Mouse (Mus musculus) adrenal gland, adult 2 months (tissue): ENCODE data around the gene Pcbp1. TPM values are rescaled to one million over a fixed set of nuclear protein-coding genes. Genes with fewer than 3 reads are reported as not detected.

Source experiments
- DNase-seq: peaks from one replicate; pipeline ENCODE4 v3.0.0; 2021
- polyA plus RNA-seq: library from polyadenylated mRNA; depleted of rRNA; stranded (reverse); fragments of >200 nt; gene quantifications from 2 replicates; pipeline ENCODE4 v1.2.3, GENCODE M21; 2012
- total RNA-seq, 2 experiments: library from RNA; stranded (reverse); gene quantifications; 2 replicates each; pipeline ENCODE4 v1.2.3; 2021

Pcbp1 gene
- total and polyA plus RNA-seq, 3 experiments, result 320 to 483 (median 331) TPM

DNA sequence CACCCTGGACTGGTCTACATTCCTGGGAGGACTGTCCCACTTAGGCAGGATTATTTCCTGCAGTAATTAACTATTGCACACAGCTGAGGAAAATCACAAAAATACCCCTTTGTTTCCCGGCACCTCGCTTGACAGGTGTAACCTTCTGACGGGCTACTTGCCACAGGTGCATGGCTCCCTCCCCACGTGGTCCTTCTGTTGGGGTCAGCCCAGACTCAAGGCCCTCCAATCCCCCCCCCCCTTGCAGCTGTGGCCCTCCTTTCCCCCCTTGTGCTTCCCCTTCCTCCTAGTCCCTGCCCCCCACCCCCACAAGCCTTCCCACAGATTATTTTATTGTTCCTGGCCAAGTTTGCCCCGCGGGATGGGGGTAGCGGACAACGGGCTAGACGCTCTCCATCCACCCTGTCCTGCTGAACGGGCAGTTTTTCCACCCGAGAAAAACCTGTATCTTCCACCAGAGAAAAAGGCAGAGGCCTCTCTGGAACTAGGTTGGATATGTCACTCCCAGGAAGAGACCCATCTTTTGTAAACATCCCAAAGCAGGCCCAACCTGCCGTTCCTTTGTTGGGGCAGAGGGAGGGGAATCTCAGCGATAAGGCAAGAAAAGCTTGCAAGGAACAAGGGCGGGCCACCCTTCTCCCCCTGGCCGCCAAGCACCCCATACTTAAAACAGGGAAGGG, 2.2 kb downstream of the Pcbp1 start:
- DNase-seq, result peak; percentile 37

DNA sequence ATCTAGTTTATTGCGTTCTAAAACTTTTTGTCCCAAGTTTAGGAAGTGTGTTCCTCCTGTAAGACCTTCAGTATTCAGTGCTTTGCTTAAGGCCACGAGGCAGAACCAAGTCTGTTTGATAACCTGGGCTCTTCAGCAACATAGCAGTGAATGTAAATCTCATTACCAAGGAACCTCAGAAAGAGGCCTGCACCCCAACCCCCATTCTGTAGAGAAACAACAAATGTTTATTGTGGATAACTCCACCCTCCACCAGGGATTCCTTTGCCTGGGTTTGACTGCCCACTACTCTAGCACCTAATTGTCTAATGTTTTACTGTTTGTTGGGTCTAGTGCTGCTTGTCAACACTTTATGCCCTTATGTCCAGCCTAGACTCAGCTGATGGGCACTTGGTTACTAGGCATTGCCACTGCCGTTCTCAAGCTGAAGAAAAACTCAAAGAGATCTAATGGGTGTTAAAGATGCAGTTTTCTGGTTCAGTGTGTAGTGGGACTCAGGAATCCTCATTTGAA, 2.8 kb downstream of the Pcbp1 start:
- DNase-seq, result no peak

DNA sequence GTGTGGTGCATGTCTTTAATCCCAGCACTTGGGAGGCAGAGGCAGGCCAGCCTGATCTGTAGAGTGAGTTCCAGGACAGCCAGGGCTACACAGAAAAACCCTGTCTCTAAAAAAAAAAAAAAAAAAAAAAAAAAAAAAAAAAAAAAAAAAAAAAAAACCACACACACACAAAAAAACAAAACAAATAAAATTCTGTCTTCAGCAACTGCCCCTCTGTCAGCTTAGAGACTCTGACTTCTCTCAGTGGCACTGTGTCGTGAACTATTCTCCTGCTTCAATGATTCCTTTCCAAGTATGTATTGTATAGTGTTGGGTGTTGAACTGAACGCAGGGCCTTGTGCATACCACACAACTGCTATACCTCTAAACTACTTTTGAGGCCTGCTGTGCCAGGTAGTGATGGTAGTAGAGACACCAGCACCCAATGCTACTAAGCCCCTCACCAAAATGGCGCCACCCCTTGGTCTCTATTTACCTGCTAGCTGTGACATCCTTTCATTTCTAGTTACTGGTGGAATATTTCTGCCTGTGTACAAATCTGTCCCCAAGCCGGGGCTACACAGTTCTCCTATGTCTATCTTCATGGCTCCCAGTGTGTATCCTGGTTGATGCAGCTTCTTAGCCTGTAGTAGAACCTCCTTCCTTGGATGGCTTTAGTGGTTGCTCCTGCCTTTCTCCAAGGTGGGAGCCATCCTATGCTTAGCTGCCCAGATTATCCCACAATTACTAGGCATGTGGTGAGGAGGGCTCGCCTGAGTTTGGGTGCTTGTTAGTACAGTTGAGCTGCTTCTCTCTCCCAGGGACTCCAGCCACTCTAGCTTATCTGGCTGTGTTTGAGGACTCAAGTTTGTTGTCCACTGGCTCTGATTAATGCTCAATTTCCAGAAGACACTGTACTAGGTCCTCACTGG, 3.9 kb downstream of the Pcbp1 start:
- no peak for DNase-seq

DNA sequence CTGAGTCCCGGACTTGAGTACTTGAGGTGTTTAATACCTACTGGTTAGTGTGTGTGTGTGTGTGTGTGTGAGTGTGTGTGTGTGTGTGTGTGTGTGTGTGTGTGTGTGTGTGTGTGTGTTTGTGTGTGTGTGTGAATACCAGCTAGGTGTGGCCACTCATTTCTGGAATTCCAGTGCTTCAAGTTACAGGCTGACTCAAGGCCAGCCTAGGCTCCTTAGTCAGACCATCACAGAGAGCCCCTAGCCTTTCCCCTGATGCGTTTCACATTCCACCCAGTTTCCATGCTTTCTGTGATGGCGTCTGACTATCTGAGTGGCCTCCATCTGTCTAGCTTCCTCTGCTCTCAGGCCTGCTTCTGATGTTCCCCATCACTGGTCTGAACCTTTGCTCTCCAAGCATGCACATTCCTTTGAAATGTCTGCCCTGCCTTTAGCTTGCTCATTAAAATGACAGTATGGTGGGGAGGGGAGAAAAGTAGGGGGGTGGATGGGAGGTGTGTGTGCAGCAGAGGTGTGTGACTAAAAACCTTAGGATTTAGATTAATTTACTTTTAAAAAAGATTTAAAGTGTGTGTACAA, 6.3 kb downstream of the Pcbp1 start:
- no peak for DNase-seq

DNA sequence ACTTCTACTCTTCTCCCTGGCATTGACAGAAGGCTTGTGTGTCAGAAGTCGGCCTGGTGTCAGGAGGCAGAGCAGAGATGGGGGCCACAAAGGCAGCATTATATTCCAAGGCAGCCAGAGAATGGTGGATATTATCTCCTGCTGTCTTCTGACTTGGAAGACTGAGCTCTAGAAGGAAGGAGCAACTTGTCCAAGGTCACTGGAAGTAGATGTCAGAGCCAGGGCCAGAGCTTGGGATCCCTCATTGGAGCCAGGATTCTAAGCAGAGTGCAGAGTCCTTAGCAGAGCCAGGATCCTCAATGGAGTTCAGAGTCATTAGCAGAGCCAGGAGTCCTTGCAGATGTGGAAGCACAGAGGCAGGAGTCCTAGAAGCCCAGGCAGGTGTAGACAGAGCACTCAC, 10.1 kb downstream of the Pcbp1 start:
- DNase-seq, result peak; percentile 62

DNA sequence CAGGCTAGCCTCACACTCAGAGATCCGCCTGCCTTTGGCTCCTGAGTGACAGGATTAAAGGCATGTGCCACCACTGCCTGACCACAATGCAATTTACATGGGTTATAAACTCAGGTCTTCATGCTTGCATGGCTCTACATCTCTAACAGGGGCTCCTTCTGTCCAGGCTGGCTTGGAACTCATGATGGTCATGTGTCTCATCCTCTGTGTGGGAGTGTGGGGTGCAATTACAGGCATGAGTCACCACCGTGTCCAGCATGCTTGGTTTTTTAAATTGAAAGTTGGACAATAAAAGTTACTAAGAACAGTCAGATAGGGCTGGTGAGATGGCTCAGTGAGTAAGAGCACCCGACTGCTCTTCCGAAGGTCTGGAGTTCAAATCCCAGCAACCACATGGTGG, 12.8 kb downstream of the Pcbp1 start:
- DNase-seq, result no peak

DNA sequence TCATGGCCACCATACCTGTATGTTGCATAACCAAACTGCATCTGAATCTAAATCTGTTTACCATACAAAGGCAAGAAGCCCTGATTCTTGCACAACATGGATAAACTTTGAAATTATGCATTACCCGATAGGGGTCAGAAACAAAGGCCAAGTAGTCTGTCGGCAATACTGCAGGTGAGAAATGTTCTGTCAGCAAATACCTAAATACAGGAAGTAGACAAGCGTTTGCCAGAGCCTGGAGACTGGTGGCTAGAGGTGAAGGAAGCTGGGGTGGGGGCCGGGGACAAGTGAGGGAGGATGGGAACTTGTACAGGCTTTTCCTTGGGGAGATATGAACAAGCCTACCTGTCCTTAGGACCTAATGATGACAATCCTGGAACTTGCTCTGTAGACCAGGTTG, 15.1 kb downstream of the Pcbp1 start:
- DNase-seq, result no peak

DNA sequence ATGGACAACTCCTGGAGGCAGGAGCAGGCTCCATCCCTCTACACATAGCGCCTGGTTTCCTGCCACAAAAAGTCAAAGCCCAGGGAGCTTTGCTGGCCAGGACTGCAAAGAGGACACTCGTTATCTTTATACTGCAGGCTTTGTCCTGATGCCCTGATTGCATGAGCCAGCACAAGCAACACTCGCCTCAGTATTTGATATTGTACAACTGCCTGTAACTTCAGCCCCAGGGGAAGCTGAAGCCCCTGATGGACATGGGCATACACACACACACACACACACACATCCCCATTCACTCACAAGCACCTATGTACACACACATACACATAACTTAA, 16.3 kb downstream of the Pcbp1 start:
- DNase-seq, result no peak

DNA sequence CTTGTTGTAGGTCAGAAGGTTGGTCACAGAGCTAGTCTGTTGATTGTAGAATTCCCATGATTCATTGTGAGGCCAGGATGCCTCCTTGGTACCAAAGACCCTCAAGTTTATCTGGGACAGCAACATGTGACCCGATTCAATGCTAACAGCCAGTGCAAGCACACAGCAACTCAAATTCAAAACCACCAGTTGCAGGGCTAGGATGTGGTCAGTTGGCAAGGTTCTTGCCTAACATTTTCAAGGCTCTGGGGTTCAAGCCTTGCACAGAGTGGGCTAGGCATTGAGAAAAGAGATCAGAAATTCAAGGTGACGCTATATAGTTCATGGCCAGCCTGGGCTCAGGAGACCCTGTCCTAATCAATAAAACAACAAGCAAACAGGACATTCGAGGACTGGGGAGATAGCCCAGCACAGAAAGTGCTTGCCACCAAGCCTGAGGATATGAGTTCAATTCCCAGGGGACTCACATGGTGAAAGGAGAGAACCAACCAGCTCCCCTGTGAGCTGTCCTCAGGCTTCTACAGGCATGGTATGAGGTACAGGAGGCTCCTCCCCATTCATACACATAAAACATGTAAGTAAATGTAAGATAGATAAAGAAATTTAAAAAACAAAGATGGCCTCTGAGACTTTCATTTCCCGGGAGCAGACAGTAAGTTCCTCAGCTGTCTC, 16.8 kb downstream of the Pcbp1 start:
- DNase-seq, result no peak

DNA sequence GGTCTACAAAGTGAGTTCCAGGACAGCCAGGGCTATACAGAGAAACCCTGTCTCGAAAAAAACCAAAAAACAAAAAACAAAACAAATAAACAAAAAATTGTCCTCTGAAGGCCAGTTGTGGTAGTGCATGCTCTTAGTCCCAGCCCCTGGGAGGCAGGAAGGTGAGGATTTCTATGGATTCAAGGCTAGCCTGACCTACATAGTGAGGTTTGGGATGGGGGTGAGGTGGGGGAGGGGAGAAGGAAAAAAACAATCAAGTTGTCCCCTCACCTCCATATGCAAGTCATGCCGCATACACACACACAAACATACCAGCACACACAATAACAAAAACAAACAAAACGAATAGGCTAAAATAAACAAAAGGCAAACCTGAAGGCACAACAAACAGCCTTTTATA, 17.4 kb downstream of the Pcbp1 start:
- no peak for DNase-seq

DNA sequence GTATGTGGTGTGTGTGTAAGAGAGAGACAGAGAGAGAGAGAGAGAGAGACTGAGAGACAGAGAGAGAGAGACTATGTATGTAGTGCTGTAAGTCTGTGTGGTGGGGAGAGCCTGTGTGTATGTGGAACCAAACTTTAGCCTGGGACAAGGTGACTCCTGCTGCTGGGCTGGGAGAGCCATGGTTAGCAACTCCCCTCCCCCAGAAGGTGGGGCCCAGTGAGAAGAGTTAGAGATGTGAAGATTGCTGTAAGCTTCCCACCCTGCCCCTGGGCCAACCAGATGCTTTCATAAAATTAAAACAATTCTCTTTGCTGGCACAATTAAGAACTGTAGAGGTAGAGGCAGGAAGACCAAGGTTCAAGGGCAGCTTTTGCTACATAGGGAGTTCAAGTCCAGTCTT, 19.0 kb downstream of the Pcbp1 start:
- no peak for DNase-seq

DNA sequence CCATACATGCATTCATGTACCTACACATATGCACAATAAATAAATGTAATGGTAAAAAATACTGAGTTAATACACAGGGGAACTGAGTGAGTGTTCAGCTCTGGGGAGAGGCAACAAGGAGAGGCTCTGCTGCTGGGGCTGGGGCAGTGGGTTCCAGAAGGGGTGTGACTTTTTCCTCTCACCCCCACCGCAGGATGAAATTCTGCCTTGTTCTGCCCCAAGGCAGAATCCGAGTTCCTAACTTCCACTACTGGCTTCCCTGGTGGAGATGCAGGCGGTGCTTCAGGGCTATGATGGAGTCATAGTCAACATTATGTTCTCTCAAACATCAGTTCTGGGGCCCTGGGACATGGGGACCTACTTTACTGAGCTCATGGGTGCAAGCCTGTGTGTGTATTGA, 19.8 kb downstream of the Pcbp1 start:
- no peak for DNase-seq

DNA sequence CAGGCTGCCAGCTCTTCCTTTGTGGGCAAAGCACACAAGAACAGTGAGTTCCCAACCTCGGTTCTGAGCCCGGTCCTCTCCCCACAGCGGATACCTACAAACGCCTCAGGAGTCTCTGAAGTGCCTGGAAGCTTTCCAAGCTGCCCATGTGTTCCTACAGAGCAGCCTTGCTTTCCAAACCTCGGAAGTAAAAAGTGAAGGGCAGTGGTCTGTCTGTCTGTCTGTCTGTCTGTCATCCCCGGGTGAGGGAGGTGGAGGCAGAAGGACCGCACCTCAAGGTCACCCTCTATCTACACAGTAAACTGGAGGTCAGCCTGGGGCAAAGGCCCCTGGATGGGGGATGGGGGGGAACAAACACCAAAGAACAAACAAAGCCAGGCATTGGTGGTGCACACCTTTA, 20.4 kb downstream of the Pcbp1 start:
- no peak for DNase-seq

DNA sequence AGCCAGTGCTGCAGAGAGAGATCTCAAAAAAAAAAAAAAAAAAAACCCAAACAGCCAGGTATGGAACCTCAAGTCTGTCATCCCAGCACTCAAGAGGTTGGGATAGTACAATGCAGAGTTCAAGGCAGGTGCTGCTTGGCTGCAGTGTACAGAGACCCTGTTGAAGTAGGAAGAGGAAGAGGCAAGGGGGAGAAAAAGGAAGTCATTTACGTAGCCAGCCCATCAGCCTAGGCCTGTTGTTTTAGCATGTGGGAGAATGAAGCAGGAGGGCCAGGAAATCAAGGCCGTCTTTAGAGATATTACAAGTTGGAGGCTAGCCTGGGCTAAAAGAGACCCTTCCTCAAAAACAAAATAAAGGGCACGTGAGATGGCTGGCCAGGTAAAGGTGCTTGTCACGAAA, 22.6 kb downstream of the Pcbp1 start:
- no peak for DNase-seq

DNA sequence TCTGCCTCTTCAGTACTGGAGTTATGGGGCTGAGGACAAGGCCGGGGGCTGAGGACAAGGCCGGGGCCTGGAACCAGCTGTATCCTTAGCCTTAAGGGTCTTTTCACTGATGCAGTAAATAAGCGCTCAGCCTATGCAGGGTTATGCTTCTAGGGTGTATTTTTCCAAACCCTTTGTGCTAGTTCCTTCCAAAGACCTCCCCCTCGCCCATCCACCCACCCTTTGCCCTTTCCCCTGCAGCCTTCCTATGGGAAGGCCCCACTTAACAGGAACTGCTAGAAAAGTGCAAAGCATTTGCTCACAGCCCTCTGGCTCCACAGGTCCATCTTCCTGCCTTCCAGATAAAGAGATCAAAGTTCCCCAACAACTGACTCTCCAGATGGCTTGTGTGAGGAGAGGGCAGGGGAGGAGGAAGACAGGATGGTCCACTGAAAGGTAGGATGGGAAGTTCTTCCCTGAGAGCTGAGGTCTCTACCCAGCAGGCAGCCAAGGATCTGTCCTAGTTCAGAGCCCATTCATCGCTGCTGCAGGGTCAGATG, 26.5 kb downstream of the Pcbp1 start:
- DNase-seq, result no peak

DNA sequence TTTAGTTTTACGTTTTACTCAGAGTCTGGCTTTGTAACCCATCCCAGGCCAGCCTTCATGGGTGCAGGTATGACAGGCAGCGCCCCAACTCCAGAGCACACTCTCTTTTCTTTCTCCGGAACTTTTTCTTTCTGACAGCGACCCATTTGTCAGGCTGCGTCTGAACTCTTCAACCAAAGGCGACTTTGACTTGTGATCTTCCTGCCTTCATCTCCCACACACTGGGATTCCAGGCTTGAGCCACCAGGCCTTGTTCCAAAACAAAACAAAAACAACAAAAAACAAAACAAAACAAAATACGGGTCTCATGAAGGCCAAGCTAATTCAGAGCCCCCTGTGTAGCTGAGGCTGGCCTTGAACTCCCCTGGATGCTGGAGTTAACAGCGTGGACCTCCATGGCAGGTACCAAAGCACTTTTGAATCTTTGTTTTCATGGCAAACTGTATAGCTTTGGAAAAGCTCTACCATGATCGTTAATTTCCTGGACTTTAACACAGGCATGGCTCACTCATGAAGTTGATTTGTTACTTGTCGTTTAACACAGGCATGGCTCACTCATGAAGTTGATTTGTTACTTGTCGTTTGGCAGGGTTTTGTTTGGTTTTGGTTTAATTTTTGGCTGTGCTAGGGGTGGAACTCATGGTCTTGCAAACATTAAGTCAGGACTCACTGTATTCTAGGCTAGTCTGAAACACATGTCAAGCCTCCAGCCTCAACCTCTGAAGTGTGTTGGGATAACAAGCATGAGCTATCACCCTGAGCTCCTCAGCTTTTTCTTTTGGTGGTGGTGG, 28.0 kb downstream of the Pcbp1 start:
- DNase-seq, result no peak

DNA sequence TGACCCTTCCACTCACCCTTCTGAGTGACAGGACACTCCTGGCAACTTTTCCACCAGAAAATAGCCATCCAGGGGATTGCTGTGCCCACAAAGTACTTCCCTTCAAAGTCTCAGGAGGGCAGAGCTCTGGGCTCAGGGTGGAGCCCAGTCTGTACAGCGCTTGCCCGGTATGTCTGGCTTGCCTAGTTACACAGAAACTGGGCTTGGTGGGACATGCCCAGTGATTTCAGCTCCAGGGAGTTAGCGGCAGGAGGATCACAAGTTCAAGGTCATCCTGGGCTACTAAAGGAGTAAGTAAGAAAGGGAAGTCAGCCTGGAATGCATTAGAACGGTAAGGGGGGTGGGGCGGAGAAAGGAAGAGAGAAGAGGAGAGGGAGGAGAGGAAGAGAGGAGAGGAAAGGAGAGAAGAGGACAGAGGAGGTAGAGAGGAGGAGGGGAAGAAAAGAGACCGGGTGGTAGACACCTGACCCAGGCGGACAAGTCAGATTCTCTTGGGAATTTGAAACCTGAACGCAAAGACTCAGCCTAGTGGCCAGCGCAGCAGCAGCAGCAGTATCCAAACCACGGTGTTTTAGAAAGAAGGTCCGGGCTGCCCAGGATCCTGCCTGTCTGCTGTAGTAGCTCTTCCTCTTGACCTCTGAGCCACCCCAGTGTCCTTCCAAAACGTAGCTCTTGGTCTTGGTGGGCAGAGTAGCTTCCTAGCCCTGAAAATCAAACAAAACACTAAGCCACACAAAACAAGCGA, 28.9 kb downstream of the Pcbp1 start:
- peak; percentile 78 for DNase-seq

DNA sequence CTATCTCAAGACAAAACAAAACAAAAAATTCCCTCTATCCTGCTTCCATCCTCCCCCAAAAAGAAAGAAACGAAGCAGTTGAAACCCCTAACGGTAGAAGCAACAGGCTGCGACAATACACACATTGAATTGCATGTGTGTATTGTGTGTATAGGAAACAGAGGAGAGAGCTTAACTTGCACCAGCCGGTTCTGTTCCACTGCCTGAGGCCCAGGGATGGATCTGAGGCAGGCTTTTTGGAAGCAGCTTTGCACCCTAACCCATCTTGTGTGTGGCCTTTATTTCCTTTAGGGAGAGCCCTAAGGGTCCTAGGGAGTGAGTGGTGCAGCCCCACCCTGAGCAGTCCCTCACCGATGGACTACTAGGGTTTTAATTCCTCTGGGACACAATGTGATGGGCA, 29.5 kb downstream of the Pcbp1 start:
- DNase-seq, result no peak

DNA sequence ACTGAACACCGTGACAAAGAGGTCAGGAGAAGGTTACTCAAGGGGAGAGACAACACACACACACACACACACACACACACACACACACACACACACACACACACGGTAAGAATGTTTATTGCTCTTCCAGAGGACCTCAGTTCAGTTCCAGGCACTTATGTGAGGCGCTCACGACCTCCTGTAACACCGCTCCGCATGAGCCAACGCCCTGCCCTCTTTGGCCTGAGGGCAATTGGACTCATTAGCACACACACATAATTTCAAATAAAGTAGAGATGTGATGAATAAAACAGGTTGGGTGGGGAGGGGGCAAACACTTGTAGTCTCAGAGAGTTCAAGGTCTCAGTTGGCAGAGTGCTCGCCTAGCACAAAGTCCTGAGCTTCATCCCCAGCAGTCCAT, 30.0 kb downstream of the Pcbp1 start:
- no peak for DNase-seq

DNA sequence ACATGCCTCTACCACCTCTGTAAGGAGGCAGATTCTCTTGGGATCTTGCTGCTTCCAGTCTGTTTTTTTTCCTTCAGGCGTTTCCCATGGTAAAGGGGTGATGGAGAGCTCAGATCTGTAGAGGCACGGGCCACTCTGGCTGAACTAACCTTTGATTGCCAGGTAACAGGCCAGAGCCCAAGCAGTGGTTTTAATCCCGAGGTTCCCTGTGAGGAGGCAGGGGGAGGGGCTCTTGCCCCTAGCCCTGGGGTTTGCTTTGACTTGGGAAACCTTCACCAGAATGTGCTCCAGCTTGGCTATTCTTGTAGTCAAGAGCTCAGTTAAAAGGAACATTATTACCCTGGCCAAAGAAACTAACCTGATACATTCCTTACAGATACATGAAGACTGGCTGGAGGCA, 30.5 kb downstream of the Pcbp1 start:
- DNase-seq, result no peak

DNA sequence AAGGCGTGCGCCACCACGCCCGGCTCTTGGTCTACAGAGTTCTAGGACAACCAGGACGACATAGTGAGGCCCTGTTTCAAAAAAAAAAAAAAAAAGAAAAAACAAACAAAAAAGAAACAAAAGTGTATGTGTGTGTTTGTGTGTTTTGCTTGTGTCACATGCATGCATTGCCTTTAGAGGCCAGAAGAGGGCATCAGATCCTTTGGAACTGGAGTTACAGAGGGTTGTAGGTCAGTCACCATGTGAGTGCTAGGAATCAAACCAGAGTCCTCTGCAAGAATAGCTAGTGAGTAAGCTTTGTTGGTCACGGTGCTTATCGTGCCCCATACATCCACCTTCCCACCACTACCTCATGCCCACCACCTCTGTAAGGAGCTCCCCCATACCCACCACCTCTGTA, 31.4 kb downstream of the Pcbp1 start:
- DNase-seq, result no peak
